Mouse (Mus musculus): Measurements from ENCODE around the gene Gm7544.

DNA sequence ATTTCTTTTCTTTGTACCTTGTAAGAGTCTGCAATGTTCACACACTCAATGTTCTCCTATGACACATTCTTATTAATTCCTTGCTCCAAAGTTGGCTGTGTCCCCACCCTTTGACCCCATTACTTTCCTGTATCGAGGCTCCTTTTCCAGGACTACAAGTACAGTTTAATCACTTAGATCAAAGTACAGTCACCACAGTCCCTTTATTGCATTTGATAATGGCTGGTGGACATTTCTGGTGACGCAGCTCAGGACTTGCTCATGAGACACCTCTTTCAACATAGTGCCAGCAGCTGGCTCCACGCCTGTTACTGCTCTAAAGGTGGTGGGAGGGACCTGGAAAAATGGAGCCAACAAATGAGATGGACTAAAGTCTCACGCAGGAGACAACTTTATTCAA lies 35.2 kb upstream of the Gm7544 start:
- TF ChIP-seq HCFC1 (IDR thresholded peaks at IDR 0.05; ENCODE audit: borderline replicate concordance, insufficient read depth, low read length): no peak
- no peak for TF ChIP-seq ZNF384 (IDR thresholded peaks at IDR 0.05; ENCODE audit: low read depth, low read length)
- TF ChIP-seq ZC3H11A (IDR thresholded peaks at IDR 0.05; ENCODE audit: borderline replicate concordance, low read depth, low read length): no peak
- TF ChIP-seq CHD2 (IDR thresholded peaks at IDR 0.05; ENCODE audit: low read depth, low read length): no peak
- no peak for TF ChIP-seq MAFK (IDR thresholded peaks at IDR 0.05; ENCODE audit: insufficient read depth, low read depth, low read length)
